Mouse (Mus musculus) brain, embryonic 14.5 days (tissue): ENCODE data around the gene Ppp2r1b.

Source experiments
- CTCF ChIP-seq: fragments of 200-500 bp; IDR thresholded peaks from 2 replicates; pipeline ENCODE4 v1.5.1; 2012; ENCODE audit warnings: inconsistent platforms, mild to moderate bottlenecking, moderate library complexity, borderline replicate concordance; ENCODE audit not compliant: insufficient read depth, insufficient read length; ENCODE audit errors: extremely low read depth
- POLR2A ChIP-seq: fragments of 200-500 bp; IDR thresholded peaks from 2 replicates; pipeline ENCODE4 v1.6.1; 2012; ENCODE audit warnings: mild to moderate bottlenecking, inconsistent platforms, borderline replicate concordance; ENCODE audit not compliant: poor library complexity, insufficient read depth, insufficient read length, severe bottlenecking; ENCODE audit errors: extremely low read depth

GRCm38 (mm10) chr9:50841079-50841789 lies 3.9 kb upstream of the Ppp2r1b start:
- TF ChIP-seq POLR2A (no peak), CTCF (no peak)
